Mouse (Mus musculus): ENCODE measurements around the gene Foxo4.

DNA sequence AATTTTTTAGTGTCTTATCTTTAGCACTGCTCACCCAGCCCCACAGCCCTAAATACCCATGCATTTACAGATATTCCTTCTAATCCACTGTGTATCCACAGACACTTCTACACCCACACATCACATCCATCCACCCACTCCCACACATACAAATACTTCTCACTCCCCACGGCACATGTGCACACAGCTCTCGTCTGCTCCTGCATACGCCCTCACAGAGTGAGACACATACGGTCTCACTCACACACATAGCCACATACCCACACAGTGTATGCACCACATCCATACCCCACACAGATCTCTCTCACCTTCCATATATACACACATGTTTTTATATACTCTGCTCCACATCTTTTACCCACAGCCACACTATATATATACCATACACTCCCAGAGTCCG, 55.0 kb downstream of the Foxo4 start:
- no peak for TF ChIP-seq CTCF (IDR thresholded peaks at IDR 0.05; ENCODE audit: insufficient read depth, low read length)
- TF ChIP-seq POLR2A (IDR thresholded peaks at IDR 0.05; ENCODE audit: borderline replicate concordance, extremely low read depth, low read depth, low read length) = no peak

Measured in lung, adult 2 months (tissue).